Mouse (Mus musculus): ENCODE results near the gene Gpsm1.

- peak; percentile 28; the same call in 1 of the 2 replicates for TF ChIP-seq POLR2A (IDR thresholded peaks at IDR 0.05; ENCODE audit: borderline replicate concordance, insufficient read depth, low read length)
- no peak for TF ChIP-seq CTCF (IDR thresholded peaks at IDR 0.05; ENCODE audit: borderline replicate concordance, insufficient read depth, low read depth, low read length)
Observed at GRCm38 (mm10) chr2:26315925-26316311, 603 bp downstream of the Gpsm1 start.
